Mouse (Mus musculus): Measurements from ENCODE around the gene Naa80.

- TF ChIP-seq CTCF (IDR thresholded peaks at IDR 0.05; ENCODE audit: insufficient read depth, low read depth, low read length) (no peak), POLR2A (IDR thresholded peaks at IDR 0.05; ENCODE audit: insufficient read depth, low read depth, low read length) (no peak)
Measured at GRCm38 (mm10) chr9:107600745-107601144, 22.1 kb downstream of the Naa80 start.

All from olfactory bulb, adult 2 months (tissue).